Mouse (Mus musculus): ENCODE data around the gene Stap1. TPM values are rescaled to one million over a fixed set of nuclear protein-coding genes. Genes with fewer than 3 reads are reported as not detected.

Stap1 gene
- polyA plus RNA-seq, 1 experiment from 2014 or later = 0.63 TPM

Other genes starting within 250 kb of the Stap1 start
- gene Cenpc1, start 6.2 kb upstream of the Stap1 start, polyA plus RNA-seq (2015; fragmentation: Nextera tagmentation; extraction: Ambion mirVana) = 27.1 and 28.5 TPM in 2 replicates
- gene Uba6, start 101.1 kb downstream of the Stap1 start, polyA plus RNA-seq (2015; fragmentation: Nextera tagmentation; extraction: Ambion mirVana) = 10.4 and 12.2 TPM in 2 replicates
- gene Gnrhr, start 126.2 kb downstream of the Stap1 start, polyA plus RNA-seq (2015; fragmentation: Nextera tagmentation; extraction: Ambion mirVana) = not detected in 2 replicates
- gene Tmprss11c, start 217.6 kb downstream of the Stap1 start, polyA plus RNA-seq (2015; fragmentation: Nextera tagmentation; extraction: Ambion mirVana) = not detected in 2 replicates